Mouse (Mus musculus): ENCODE data around the gene Rwdd2a. TPM values are rescaled to one million over a fixed set of nuclear protein-coding genes. Genes with fewer than 3 reads are reported as not detected.

Rwdd2a gene
- polyA plus RNA-seq, 1 experiment: 1.8 TPM

GRCm38 (mm10) chr9:86622062-86622461, 50.3 kb downstream of the Rwdd2a start:
- 92% methylated on average over 2 of the region's 2 CpGs for WGBS
- H3K4me3 ChIP-seq (ENCODE audit: control insufficient read depth, insufficient read depth, low read length): no peak overlapping the region
- H3K27ac ChIP-seq (ENCODE audit: control insufficient read depth, insufficient read depth, low read length): no peak overlapping the region
- no peaks in the 10 kb centered on the region for H3K27me3 ChIP-seq (ENCODE audit: control insufficient read depth, insufficient read depth, low read length)
- H3K4me1 ChIP-seq (replicated peaks; ENCODE audit: control insufficient read depth, insufficient read depth, low read length): peaks cover 5% of the 10 kb centered on the region
- no peak for TF ChIP-seq CTCF (IDR thresholded peaks at IDR 0.05; ENCODE audit: borderline replicate concordance, control insufficient read depth, extremely low read depth, insufficient read depth, low read length, poor library complexity)
- no peak for TF ChIP-seq POLR2A (IDR thresholded peaks at IDR 0.05; ENCODE audit: control insufficient read depth, extremely low read depth, insufficient read depth, low read length, poor library complexity)
- no peaks in the 10 kb centered on the region for H3K36me3 ChIP-seq (ENCODE audit: control insufficient read depth, insufficient read depth, low read length)
- no peak for DNase-seq

- Histone ChIP-seq H3K4me1 (replicated peaks; ENCODE audit: control insufficient read depth, insufficient read depth, low read length) (peaks cover 5% of the 10 kb centered on the region), H3K27ac (ENCODE audit: control insufficient read depth, insufficient read depth, low read length) (no peak overlapping the region), H3K27me3 (ENCODE audit: control insufficient read depth, insufficient read depth, low read length) (no peaks in the 10 kb centered on the region), H3K36me3 (ENCODE audit: control insufficient read depth, insufficient read depth, low read length) (no peaks in the 10 kb centered on the region), H3K4me3 (ENCODE audit: control insufficient read depth, insufficient read depth, low read length) (no peak overlapping the region)
- DNase-seq: no peak
- no peak for TF ChIP-seq CTCF (IDR thresholded peaks at IDR 0.05; ENCODE audit: borderline replicate concordance, control insufficient read depth, extremely low read depth, insufficient read depth, low read length, poor library complexity)
- 19% methylated on average over 12 of the region's 12 CpGs for WGBS
These were observed 52.2 kb downstream of the Rwdd2a start for GRCm38 (mm10) chr9:86624039-86624438.

Other genes with a start within 250 kb of the Rwdd2a start
- gene Ube2cbp, start 107.0 kb upstream of the Rwdd2a start, polyA plus RNA-seq (2012; rRNA removed): 2.2 and 2.7 TPM in 2 replicates
- 17.3 and 19.7 TPM in 2 replicates for gene Dop1a, start 104.8 kb upstream of the Rwdd2a start, polyA plus RNA-seq (2012; rRNA removed)
- 3.5 and 4.5 TPM in 2 replicates for gene Pgm3, start 149 bp upstream of the Rwdd2a start, polyA plus RNA-seq (2012; rRNA removed)
- 24.6 and 30.4 TPM in 2 replicates for gene Me1, start 124.0 kb downstream of the Rwdd2a start, polyA plus RNA-seq (2012; rRNA removed)
- gene Prss35, start 171.7 kb downstream of the Rwdd2a start, polyA plus RNA-seq (2012; rRNA removed): 0.08 and 0.16 TPM in 2 replicates

Measured in thymus, adult 2 months (tissue).